Mouse (Mus musculus): ENCODE measurements around the gene Ccdc85a. TPM values are rescaled to one million over a fixed set of nuclear protein-coding genes. Genes with fewer than 3 reads are reported as not detected.
A peak's percentile ranks its signal among the peaks of the same experiment; 100 is the strongest.
"Not testable (repeated sequence)": the region's sequence is repeated elsewhere in the genome, so short reads cannot be mapped to it uniquely, and the experiment has no call there.

The Ccdc85a gene
- polyA plus RNA-seq, 1 experiment from 2014 or later, result 11.0 TPM

DNA sequence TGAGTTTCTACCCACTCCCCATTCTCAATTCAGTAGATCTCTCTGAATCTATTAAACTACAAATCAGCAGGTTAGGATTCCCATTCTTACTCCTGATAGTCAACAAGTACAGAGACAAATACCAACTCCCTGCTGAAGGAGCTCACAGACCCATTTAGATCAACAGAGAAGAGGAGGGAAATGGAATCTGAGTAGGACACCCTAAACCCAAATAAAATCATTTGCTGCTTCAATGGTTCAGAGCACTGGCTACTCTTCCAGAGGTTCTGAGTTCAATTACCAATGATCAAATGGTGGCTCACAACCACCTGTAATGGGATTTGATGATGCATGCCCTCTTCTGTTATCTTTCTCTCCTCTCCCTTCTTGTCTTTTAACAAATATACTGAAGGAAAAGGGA is 82.9 kb downstream of the Ccdc85a start:
- Histone ChIP-seq H3K9me3 (no peaks in the 10 kb centered on the region), H3K27me3 (replicated peaks) (no peaks in the 10 kb centered on the region), H3K36me3 (no peaks in the 10 kb centered on the region), H3K4me1 (no peaks in the 10 kb centered on the region), H3K9ac (no peak overlapping the region), H3K4me2 (replicated peaks) (no peak overlapping the region), H3K4me3 (no peak overlapping the region), H3K27ac (no peak overlapping the region)
- no peak for ATAC-seq (ENCODE audit: low FRiP score, low read depth)

DNA sequence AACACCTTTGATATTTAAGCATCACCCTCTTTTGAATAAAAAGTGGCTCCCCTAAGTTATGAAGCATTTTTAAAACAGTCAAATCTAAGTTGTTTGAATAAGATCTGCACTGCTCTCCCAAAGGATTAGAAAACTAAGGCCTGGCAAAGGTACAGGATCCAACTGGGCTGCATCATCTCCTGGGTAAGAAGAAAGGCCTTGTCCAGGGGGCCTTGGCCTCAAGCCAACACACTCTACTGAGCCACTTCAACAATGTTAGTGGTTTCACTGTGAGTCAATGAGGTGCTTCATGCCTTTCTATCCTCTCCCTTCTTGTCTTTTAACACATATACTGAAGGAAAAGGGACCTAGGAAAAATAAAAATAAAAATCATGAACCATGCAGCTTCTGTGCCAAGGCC is 87.1 kb downstream of the Ccdc85a start:
- Histone ChIP-seq H3K4me3 (no peak overlapping the region), H3K27me3 (replicated peaks) (no peaks in the 10 kb centered on the region), H3K27ac (no peak overlapping the region), H3K4me2 (replicated peaks) (no peak overlapping the region), H3K9ac (no peak overlapping the region), H3K36me3 (no peaks in the 10 kb centered on the region), H3K4me1 (no peaks in the 10 kb centered on the region), H3K9me3 (no peaks in the 10 kb centered on the region)
- no peak for ATAC-seq (ENCODE audit: low FRiP score, low read depth)

DNA sequence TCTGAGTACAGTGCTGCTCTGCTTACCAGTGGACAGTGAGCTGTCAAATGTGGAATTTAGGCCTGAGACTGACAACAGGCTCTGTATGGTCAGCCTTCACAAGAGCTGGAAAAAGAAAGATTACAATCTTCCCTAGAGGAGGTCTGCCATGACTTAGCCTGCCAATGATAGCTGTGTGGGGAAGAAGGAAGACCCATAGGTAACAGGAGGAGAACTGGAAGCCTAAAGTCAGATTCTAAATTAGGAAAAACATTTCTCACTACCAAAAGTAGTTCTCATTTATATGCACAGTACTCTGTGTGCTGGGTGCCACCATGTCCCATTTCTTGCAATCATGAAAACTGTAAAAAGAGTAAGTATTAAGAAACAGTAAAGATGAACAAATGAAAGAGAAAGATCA is 90.8 kb downstream of the Ccdc85a start:
- no peak overlapping the region for H3K4me3 ChIP-seq
- H3K27ac ChIP-seq, result no peak overlapping the region
- H3K4me1 ChIP-seq, result no peaks in the 10 kb centered on the region
- no peaks in the 10 kb centered on the region for H3K9me3 ChIP-seq
- H3K27me3 ChIP-seq (replicated peaks), result no peaks in the 10 kb centered on the region
- no peaks in the 10 kb centered on the region for H3K36me3 ChIP-seq
- no peak for ATAC-seq (ENCODE audit: low FRiP score, low read depth)
- no peak overlapping the region for H3K4me2 ChIP-seq (replicated peaks)
- no peak overlapping the region for H3K9ac ChIP-seq

DNA sequence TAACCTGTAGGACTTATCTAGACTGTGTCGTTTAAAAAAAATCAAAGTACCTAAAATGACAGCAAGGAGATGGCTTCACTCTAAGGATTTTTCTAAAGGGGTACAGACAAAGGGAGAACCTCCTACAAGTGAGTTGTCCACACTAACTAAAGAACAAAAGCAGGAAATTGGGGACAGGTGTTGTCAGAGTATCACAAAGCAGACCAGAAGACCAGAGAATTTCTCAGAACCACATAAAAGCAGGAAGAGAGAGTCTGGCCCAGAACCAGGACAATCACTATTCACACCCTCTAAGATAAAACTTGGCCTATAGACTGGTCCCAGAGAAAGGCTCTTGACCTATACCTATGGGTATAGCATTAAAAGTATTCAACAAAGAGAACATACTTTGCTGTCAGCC is 92.8 kb downstream of the Ccdc85a start:
- Histone ChIP-seq H3K9me3 (no peaks in the 10 kb centered on the region), H3K9ac (no peak overlapping the region), H3K4me1 (no peaks in the 10 kb centered on the region), H3K27ac (no peak overlapping the region), H3K36me3 (no peaks in the 10 kb centered on the region), H3K27me3 (replicated peaks) (no peaks in the 10 kb centered on the region), H3K4me3 (no peak overlapping the region), H3K4me2 (replicated peaks) (no peak overlapping the region)
- ATAC-seq (ENCODE audit: low FRiP score, low read depth), result no peak
- WGBS, result 91% methylated on average over 1 of the region's 1 CpGs

DNA sequence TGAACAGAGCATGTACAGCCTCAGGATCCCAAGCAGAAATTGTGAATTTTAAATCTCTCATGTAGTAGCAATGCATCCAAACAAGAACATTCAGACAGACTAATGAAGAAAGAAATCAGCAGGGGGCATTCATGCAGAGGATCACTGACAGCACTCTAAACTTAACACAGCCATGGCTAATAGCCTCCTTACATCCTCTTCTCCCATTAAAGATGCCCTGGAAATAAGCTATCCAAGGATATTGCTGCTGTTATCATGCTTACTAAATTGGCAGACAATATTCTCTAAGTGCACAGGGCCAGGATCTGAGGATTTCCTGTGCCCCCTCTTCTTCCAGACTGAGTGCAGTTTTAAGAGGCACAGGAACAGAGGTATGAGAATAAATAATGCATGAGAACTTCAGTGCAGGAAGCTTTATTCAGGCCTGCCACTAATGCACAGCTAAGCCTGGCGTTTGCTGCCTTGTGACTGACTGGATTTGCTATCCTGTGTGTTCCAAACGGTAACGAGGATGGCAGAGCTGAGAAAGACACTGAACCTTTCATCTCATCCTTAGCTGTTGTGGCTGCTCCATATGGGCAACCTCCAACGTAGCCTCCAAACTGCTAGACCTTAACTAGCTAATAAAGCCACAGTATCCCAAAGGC is 99.9 kb downstream of the Ccdc85a start:
- no peaks in the 10 kb centered on the region for H3K27me3 ChIP-seq (replicated peaks)
- H3K36me3 ChIP-seq, result no peaks in the 10 kb centered on the region
- no peak overlapping the region for H3K9ac ChIP-seq
- H3K4me2 ChIP-seq (replicated peaks), result no peak overlapping the region
- 38% methylated on average over 4 of the region's 4 CpGs for WGBS
- no peak overlapping the region for H3K27ac ChIP-seq
- H3K4me3 ChIP-seq, result no peak overlapping the region
- ATAC-seq (ENCODE audit: low FRiP score, low read depth), result peak; percentile 41; the same call in 1 of the 2 replicates
- H3K9me3 ChIP-seq, result no peaks in the 10 kb centered on the region
- H3K4me1 ChIP-seq, result no peaks in the 10 kb centered on the region

DNA sequence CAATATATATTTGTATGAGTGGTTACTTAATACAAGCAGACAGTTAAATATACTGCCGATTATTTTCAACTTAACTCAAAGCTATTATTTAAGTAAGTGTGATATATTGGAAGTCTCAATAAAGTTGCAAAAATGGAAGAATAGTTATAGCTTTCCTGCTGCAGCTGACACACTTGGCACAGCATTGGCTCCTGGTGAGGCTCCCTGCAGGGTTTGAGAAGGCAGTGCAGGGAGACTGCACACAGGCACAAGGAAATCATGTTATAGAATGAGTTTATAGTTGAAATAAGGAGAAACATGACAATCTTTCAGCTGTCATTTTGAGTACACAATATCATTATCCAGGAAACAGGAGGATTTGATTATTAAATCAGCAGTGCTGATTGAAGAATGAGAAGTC is 107.0 kb downstream of the Ccdc85a start:
- Histone ChIP-seq H3K27me3 (replicated peaks) (no peaks in the 10 kb centered on the region), H3K9ac (no peak overlapping the region), H3K4me3 (no peak overlapping the region), H3K4me2 (replicated peaks) (no peak overlapping the region), H3K4me1 (no peaks in the 10 kb centered on the region), H3K27ac (no peak overlapping the region), H3K36me3 (no peaks in the 10 kb centered on the region), H3K9me3 (no peaks in the 10 kb centered on the region)
- ATAC-seq (ENCODE audit: low FRiP score, low read depth), result no peak
- 93% methylated on average over 1 of the region's 1 CpGs for whole genome bisulfite sequencing

DNA sequence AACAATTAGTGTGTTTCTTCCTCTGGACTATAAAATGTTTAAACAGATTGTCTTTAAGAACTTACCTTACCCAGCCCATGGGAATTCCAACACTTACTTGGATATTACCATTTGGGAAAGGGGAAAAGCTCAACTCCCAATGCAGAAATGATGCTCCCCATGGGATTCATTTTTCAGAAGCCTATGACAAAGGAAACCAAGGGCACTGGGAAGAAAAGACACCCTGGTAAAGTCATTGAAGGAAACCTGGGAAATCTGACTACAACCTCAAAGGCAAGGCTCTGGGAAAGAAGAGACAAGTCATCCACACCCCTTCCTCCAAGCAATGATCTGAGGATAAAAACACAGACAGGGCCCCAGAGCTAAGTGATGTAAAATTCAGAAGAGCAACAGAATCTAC is 118.4 kb downstream of the Ccdc85a start:
- no peak for ATAC-seq (ENCODE audit: low FRiP score, low read depth)
- no peak overlapping the region for H3K9ac ChIP-seq
- no peak overlapping the region for H3K4me3 ChIP-seq
- H3K4me1 ChIP-seq, result no peaks in the 10 kb centered on the region
- H3K27ac ChIP-seq, result no peak overlapping the region
- H3K4me2 ChIP-seq (replicated peaks), result no peak overlapping the region
- H3K9me3 ChIP-seq, result no peaks in the 10 kb centered on the region
- H3K27me3 ChIP-seq (replicated peaks), result no peaks in the 10 kb centered on the region
- no peaks in the 10 kb centered on the region for H3K36me3 ChIP-seq

DNA sequence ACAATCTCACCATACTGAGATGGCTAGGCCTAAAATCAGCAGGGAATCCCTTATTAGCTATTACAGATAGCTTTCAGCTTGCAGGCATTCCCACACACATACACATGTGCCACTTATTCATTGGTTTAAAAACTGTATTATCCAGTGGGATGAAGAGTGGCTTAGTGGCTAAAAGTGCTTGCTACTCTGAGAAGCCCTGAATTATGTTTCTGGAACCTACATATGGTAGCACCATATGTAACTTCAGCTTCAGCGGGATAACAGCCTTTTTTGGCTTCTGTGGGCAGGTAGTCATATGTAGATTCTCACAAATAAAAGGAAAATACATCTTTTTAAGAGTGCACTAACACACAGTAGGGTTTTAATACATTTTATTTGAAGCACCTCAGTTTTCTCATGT is 119.2 kb downstream of the Ccdc85a start:
- no peak for ATAC-seq (ENCODE audit: low FRiP score, low read depth)

DNA sequence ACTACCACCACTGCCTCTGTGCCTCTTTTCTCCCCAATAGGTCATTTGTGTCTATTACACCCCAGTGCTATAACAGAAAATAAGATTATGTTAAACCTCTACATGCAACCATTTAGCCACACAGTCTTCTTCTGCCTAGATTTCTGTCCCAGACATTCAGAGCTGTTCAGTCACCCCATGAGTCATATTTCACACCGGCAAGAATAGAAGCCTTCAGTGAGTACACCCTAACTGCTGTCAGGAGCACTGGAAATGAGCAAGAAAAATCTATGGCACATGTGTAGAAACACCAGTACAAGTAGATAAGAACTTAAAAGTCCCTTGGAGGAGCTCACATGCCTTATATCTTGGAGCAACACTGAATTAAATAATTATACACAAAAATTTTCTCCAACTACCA is 125.0 kb downstream of the Ccdc85a start:
- H3K4me2 ChIP-seq (replicated peaks), result no peak overlapping the region
- H3K9me3 ChIP-seq, result no peaks in the 10 kb centered on the region
- no peak overlapping the region for H3K4me3 ChIP-seq
- H3K4me1 ChIP-seq, result no peaks in the 10 kb centered on the region
- 88% methylated on average over 1 of the region's 1 CpGs for WGBS
- no peak for ATAC-seq (ENCODE audit: low FRiP score, low read depth)
- H3K9ac ChIP-seq, result no peak overlapping the region
- no peaks in the 10 kb centered on the region for H3K27me3 ChIP-seq (replicated peaks)
- H3K27ac ChIP-seq, result no peak overlapping the region
- H3K36me3 ChIP-seq, result no peaks in the 10 kb centered on the region

More for the DNA sequence above, 119.2 kb downstream of the Ccdc85a start:
- Histone ChIP-seq H3K27ac (no peak overlapping the region), H3K4me2 (replicated peaks) (no peak overlapping the region), H3K4me3 (no peak overlapping the region), H3K36me3 (no peaks in the 10 kb centered on the region), H3K9me3 (no peaks in the 10 kb centered on the region), H3K4me1 (no peaks in the 10 kb centered on the region), H3K27me3 (replicated peaks) (no peaks in the 10 kb centered on the region), H3K9ac (no peak overlapping the region)
- 93% methylated on average over 1 of the region's 1 CpGs for WGBS

DNA sequence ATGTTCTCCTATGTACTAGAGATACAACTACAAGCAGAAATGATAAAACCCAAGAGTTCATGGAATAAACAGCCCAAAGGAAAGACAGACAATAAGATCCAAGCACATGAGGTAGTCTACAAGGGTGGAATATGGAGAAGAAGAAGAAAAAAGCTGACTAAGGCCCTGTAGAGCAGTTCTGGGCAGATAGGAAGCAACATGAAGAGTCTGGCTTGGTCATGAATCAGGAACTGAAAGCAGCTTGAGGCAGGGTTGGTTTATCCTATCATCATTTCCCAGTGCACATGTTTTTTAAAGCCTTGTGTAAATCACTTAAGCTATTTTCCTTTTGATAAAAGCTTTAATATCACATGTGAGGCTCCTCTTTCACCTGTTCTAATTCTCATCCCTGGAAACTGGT is 144.2 kb downstream of the Ccdc85a start:
- no peak for ATAC-seq (ENCODE audit: low FRiP score, low read depth)
- no peaks in the 10 kb centered on the region for H3K36me3 ChIP-seq

DNA sequence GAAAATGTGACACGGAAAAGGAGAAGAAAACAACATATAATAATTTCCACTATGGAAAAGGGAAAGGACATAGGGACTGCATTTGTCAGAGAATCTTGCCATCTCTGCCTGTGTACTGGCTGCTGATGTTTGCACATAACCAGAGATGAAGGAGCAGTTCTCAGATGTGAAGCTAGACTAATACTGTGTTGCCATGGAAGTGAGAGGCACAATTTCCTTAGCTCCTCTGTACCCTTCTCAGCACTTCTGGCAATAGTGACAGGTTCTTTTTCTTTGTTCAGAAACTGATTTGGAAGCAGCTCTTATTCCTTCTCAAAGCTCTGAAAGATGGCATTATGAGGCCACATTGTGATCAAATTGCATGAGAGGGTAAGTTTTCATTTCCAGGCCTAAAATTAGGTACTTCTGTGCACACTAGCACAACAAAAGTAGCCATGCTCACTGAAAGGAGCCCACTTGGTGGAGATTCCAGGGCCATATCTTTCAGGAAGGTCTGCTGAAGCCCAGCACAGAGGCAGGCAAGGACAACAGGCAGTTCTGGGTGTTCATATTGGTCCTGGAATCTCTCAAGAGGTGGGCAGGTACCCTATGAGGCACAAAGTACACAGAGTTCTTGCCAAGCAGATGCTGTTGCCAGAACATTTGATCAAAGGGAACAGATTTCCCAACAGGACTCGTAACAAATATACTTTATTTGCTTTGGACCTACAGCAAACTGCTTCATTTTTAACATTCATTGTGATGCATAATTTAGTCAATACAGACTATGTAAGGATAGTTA is 161.5 kb downstream of the Ccdc85a start:
- H3K36me3 ChIP-seq, result no peaks in the 10 kb centered on the region
- H3K27me3 ChIP-seq (replicated peaks), result no peaks in the 10 kb centered on the region
- no peak overlapping the region for H3K9ac ChIP-seq
- WGBS, result 94% methylated on average over 2 of the region's 2 CpGs
- H3K9me3 ChIP-seq, result no peaks in the 10 kb centered on the region
- H3K4me3 ChIP-seq, result no peak overlapping the region
- H3K4me1 ChIP-seq, result no peaks in the 10 kb centered on the region
- ATAC-seq (ENCODE audit: low FRiP score, low read depth), result no peak
- H3K4me2 ChIP-seq (replicated peaks), result no peak overlapping the region
- no peak overlapping the region for H3K27ac ChIP-seq

More for the DNA sequence above, 144.2 kb downstream of the Ccdc85a start:
- Histone ChIP-seq H3K27me3 (replicated peaks) (no peaks in the 10 kb centered on the region), H3K4me1 (no peaks in the 10 kb centered on the region), H3K4me2 (replicated peaks) (no peak overlapping the region), H3K9ac (no peak overlapping the region), H3K9me3 (no peaks in the 10 kb centered on the region), H3K27ac (no peak overlapping the region), H3K4me3 (no peak overlapping the region)

DNA sequence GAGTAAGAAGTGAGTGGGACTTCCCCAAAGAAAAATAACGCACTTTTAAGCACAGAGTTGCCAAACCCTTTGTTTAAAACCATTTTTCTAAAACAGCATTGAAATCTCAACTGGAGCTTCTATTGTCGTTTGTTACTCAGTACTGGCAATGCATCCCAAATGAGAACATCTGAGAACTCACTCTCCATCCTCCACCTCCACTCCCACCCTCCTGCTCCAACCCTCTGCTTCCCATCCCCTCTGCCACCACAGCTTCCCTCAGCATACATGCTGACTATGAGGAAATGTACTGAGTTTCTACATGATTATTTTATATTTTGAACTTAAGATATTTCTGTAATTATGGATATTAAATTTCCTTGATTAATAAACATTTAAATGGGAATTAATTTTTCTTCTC is 168.3 kb downstream of the Ccdc85a start:
- WGBS, result 78% methylated on average over 2 of the region's 2 CpGs
- Histone ChIP-seq H3K4me1 (no peaks in the 10 kb centered on the region), H3K27ac (no peak overlapping the region), H3K36me3 (no peaks in the 10 kb centered on the region), H3K4me2 (replicated peaks) (no peak overlapping the region), H3K4me3 (no peak overlapping the region), H3K9me3 (no peaks in the 10 kb centered on the region), H3K9ac (no peak overlapping the region), H3K27me3 (replicated peaks) (no peaks in the 10 kb centered on the region)
- ATAC-seq (ENCODE audit: low FRiP score, low read depth), result no peak

DNA sequence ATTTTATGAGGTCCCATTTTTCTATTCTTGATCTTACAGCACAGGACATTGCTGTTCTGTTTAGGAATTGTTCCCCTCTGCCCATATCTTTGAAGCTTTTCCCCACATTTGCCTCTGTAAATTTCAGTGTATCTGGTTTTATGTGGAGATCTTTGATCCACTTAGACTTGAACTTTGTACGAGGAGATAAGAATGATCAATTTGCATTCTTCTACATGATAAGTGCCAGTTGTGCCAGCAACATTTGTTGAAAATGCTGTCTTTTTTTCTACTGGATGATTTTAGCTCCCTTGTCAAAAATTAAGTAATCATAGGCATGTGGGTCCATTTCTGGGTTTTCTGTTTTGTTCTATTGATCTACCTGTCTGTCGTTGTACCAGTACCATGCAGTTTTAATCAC is 174.2 kb downstream of the Ccdc85a start:
- H3K27me3 ChIP-seq (replicated peaks); H3K4me1 ChIP-seq; H3K36me3 ChIP-seq; H3K9ac ChIP-seq; H3K4me3 ChIP-seq; H3K27ac ChIP-seq; ATAC-seq (ENCODE audit: low FRiP score, low read depth); H3K9me3 ChIP-seq; H3K4me2 ChIP-seq (replicated peaks): not testable (repeated sequence)
- WGBS, result 91% methylated on average over 2 of the region's 2 CpGs
